Mouse (Mus musculus) frontal cortex, adult (tissue): ENCODE results near the gene Kirrel3.

ENCODE experiments used
- ATAC-seq: cut with Nextera tagmentation; 2 replicates; pipeline ENCODE4 v1.9.2; 2017; ENCODE audit warnings: mild to moderate bottlenecking, moderate library complexity, mixed read lengths; ENCODE audit not compliant: low TSS enrichment

The Kirrel3 gene

GRCm38 (mm10) chr9:34884325-34884724 lies 398.6 kb downstream of the Kirrel3 start:
- peak; percentile 62; the same call in 1 of the 2 replicates for ATAC-seq

- ATAC-seq: no peak
Observed at GRCm38 (mm10) chr9:34884942-34885341, 399.2 kb downstream of the Kirrel3 start.

- no peak for ATAC-seq
Observed at GRCm38 (mm10) chr9:34886746-34887145, 401.1 kb downstream of the Kirrel3 start.

- no peak for ATAC-seq
Observed at GRCm38 (mm10) chr9:34887196-34887595, 401.5 kb downstream of the Kirrel3 start.

GRCm38 (mm10) chr9:34888298-34888697 lies 402.6 kb downstream of the Kirrel3 start:
- ATAC-seq: peak; percentile 43

GRCm38 (mm10) chr9:34901216-34901615 lies 415.5 kb downstream of the Kirrel3 start:
- ATAC-seq: no peak

- ATAC-seq: no peak
Observed at GRCm38 (mm10) chr9:34901888-34902287, 416.2 kb downstream of the Kirrel3 start.

- ATAC-seq: no peak
Observed at GRCm38 (mm10) chr9:34905164-34905563, 419.5 kb downstream of the Kirrel3 start.

- peak; percentile 50 for ATAC-seq
Observed at GRCm38 (mm10) chr9:34908040-34908439, 422.3 kb downstream of the Kirrel3 start.

GRCm38 (mm10) chr9:34911838-34912237 lies 426.1 kb downstream of the Kirrel3 start:
- peak; percentile 86 for ATAC-seq

GRCm38 (mm10) chr9:34912273-34912972 lies 426.7 kb downstream of the Kirrel3 start:
- ATAC-seq: no peak

GRCm38 (mm10) chr9:34912996-34913395 lies 427.3 kb downstream of the Kirrel3 start:
- ATAC-seq: no peak

- no peak for ATAC-seq
Observed at GRCm38 (mm10) chr9:34918976-34919375, 433.3 kb downstream of the Kirrel3 start.

GRCm38 (mm10) chr9:34920116-34920515 lies 434.4 kb downstream of the Kirrel3 start:
- ATAC-seq: peak; percentile 92

GRCm38 (mm10) chr9:34921941-34922340 lies 436.2 kb downstream of the Kirrel3 start:
- ATAC-seq: no peak

GRCm38 (mm10) chr9:34922716-34923115 lies 437.0 kb downstream of the Kirrel3 start:
- ATAC-seq: no peak

GRCm38 (mm10) chr9:34923134-34923931 lies 437.6 kb downstream of the Kirrel3 start:
- ATAC-seq: no peak

- ATAC-seq: no peak
Observed at GRCm38 (mm10) chr9:34925616-34926015, 439.9 kb downstream of the Kirrel3 start.

- no peak for ATAC-seq
Observed at GRCm38 (mm10) chr9:34930371-34930770, 444.7 kb downstream of the Kirrel3 start.

- ATAC-seq: no peak
Observed at GRCm38 (mm10) chr9:34938140-34938539, 452.4 kb downstream of the Kirrel3 start.

GRCm38 (mm10) chr9:34939621-34940020 lies 453.9 kb downstream of the Kirrel3 start:
- no peak for ATAC-seq

- ATAC-seq: no peak
Observed at GRCm38 (mm10) chr9:34942122-34942831, 456.6 kb downstream of the Kirrel3 start.
